Mouse (Mus musculus): ENCODE results near the gene Ddx49.

DNA sequence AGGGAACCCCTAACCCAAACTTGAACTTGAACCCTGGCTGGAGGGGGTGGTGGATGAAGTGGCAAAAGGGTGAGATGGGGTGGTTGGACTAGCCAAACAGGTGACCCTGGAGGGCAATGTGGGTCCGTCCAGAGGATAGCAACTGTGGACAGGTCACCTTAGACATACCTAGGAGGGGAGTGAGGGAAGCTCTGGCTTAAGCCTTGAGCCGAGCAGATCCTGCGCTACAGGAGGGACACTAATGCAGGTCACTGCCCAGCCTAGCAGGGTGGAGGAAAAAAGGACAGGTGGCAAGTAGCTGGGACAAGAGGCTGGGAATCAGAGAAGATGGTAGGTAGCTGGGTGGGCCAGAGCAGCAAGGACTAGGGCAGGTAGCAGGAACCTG, 49.7 kb upstream of the Ddx49 start:
- TF ChIP-seq CTCF (IDR thresholded peaks at IDR 0.05; ENCODE audit: insufficient read depth, low read depth, low read length) (no peak), POLR2A (IDR thresholded peaks at IDR 0.05; ENCODE audit: insufficient read depth, low read depth, low read length) (no peak)

All from olfactory bulb, adult 2 months (tissue).